Mouse (Mus musculus) heart, postnatal 0 days (tissue): ENCODE data around the gene Nox1. TPM values are rescaled to one million over a fixed set of nuclear protein-coding genes. Genes with fewer than 3 reads are reported as not detected.

Experiments used
- ATAC-seq: fragments of 200-750 bp; cut with Nextera tagmentation; 2 replicates; pipeline ENCODE4 v1.8.0; 2017; ENCODE audit warnings: low read depth, moderate number of reproducible peaks, moderate library complexity; ENCODE audit not compliant: insufficient read depth
- DNase-seq: peaks from one replicate; pipeline ENCODE4 v3.0.0-alpha.2; 2016; ENCODE audit warnings: low spot score
- H3K27ac ChIP-seq: fragments of 300-500 bp; sonication (generic); 2 replicates; pipeline ENCODE4 v1.5.1; 2014; ENCODE audit warnings: low read depth, mild to moderate bottlenecking
- H3K27me3 ChIP-seq: fragments of 300-500 bp; sonication (generic); 2 replicates; pipeline ENCODE4 v1.6.1; 2014; ENCODE audit warnings: low read length, mixed read lengths; ENCODE audit not compliant: control insufficient read depth, insufficient read depth
- H3K36me3 ChIP-seq: fragments of 300-500 bp; sonication (generic); replicated peaks from 2 replicates; pipeline ENCODE4 v1.6.1; 2014; ENCODE audit warnings: low read length, mixed read lengths; ENCODE audit not compliant: control insufficient read depth, insufficient read depth
- H3K4me1 ChIP-seq: fragments of 300-500 bp; sonication (generic); 2 replicates; pipeline ENCODE4 v1.6.1; 2014; ENCODE audit warnings: antibody characterized with exemption; ENCODE audit not compliant: control insufficient read depth, insufficient read depth
- H3K4me2 ChIP-seq: fragments of 300-500 bp; sonication (generic); 2 replicates; pipeline ENCODE4 v1.6.1; 2014; ENCODE audit warnings: low read depth, mild to moderate bottlenecking, low read length, moderate library complexity
- H3K4me3 ChIP-seq: fragments of 300-500 bp; sonication (generic); 2 replicates; pipeline ENCODE4 v1.5.1; 2014; ENCODE audit warnings: low read depth, low read length
- H3K9ac ChIP-seq: fragments of 300-500 bp; sonication (generic); replicated peaks from 2 replicates; pipeline ENCODE4 v1.6.1; 2014; ENCODE audit warnings: low read depth, low read length, mixed read lengths
- H3K9me3 ChIP-seq: fragments of 300-500 bp; sonication (generic); replicated peaks from 2 replicates; pipeline ENCODE4 v1.6.1; 2016; ENCODE audit warnings: low read length; ENCODE audit not compliant: control insufficient read depth
- CTCF ChIP-seq: IDR thresholded peaks from 2 replicates; pipeline ENCODE4 v1.5.1; 2016; ENCODE audit warnings: antibody characterized with exemption, control low read depth, low read depth
- EP300 ChIP-seq: IDR thresholded peaks from 2 replicates; pipeline ENCODE4 v1.6.1; 2016; ENCODE audit warnings: antibody characterized with exemption, low read depth
- WGBS: fragments of 180-500 bp; shearing (Covaris S2); extraction: QIAGEN DNeasy Blood & Tissue Kit; methylation state at CpG from one replicate; pipeline ENCODE4 v1.1.7; 2014; 5-methylcytosine and 5-hydroxymethylcytosine counted together
- polyA plus RNA-seq: library from polyadenylated mRNA; unstranded; fragments of >200 nt; fragmentation: Nextera tagmentation; extraction: Ambion mirVana; gene quantifications from 2 replicates; pipeline ENCODE4 v1.2.1, GENCODE M21; 2015
- total RNA-seq: library from RNA; depleted of rRNA; stranded (reverse); fragments of >200 nt; gene quantifications from 2 replicates; pipeline ENCODE4 v1.2.3, GENCODE M21; 2014; ENCODE audit warnings: low replicate concordance; rRNA removed

Nox1 gene
- not detected in 2 replicates for total RNA-seq
- polyA plus RNA-seq, result 0.16 and 0.29 TPM in 2 replicates

- no peak within 1 kb of the TSS for H3K27ac ChIP-seq
- peaks cover 24% of the 10 kb centered on the region; the same call in 1 of the 2 replicates for H3K36me3 ChIP-seq
- no peak for TF ChIP-seq EP300
- no peak within 1 kb of the TSS for H3K4me2 ChIP-seq
- H3K4me3 ChIP-seq, result no peak within 1 kb of the TSS
- DNase-seq (no peak), ATAC-seq (no peak)
- H3K9ac ChIP-seq, result no peak within 1 kb of the TSS
- no peaks in the 10 kb centered on the region for H3K4me1 ChIP-seq
- no peaks in the 10 kb centered on the region for H3K27me3 ChIP-seq
- WGBS, result 63% methylated on average over 4 of the region's 4 CpGs
- H3K9me3 ChIP-seq, result no peaks in the 10 kb centered on the region
These were observed at the start of gene Nox1 for GRCm38 (mm10) chrX:134221856-134222255. Gene Nox1 (minus strand): TSS chrX:134221956.

DNA sequence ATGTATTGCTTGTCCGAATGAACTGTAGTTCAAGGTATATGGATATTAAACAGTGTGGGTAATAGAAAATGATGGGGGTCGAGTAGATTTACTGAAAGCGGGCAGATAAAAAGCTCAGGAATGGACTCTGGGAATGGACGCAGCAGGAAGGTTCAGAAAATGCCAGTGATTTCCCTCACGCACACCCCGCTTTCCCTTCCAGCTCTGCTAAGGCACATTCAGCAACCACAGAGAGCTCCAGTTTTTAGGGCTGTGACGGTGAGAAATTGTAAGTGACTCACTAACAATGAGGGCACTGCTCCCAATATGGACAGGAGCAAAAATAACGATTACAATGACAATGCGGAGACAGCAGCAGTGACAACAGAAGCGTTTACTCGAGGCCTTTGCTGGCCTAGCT lies 40.4 kb upstream of the Nox1 start:
- no peak overlapping the region for H3K4me3 ChIP-seq
- no peaks in the 10 kb centered on the region for H3K27me3 ChIP-seq
- H3K4me1 ChIP-seq, result no peaks in the 10 kb centered on the region
- WGBS, result 81% methylated on average over 11 of the region's 11 CpGs
- H3K9me3 ChIP-seq, result no peaks in the 10 kb centered on the region
- no peak for TF ChIP-seq EP300
- no peak for TF ChIP-seq CTCF
- DNase-seq (no peak), ATAC-seq (no peak)
- no peak overlapping the region for H3K4me2 ChIP-seq
- H3K27ac ChIP-seq, result no peak overlapping the region
- H3K9ac ChIP-seq, result no peak overlapping the region
- H3K36me3 ChIP-seq, result peaks cover 41% of the 10 kb centered on the region

DNA sequence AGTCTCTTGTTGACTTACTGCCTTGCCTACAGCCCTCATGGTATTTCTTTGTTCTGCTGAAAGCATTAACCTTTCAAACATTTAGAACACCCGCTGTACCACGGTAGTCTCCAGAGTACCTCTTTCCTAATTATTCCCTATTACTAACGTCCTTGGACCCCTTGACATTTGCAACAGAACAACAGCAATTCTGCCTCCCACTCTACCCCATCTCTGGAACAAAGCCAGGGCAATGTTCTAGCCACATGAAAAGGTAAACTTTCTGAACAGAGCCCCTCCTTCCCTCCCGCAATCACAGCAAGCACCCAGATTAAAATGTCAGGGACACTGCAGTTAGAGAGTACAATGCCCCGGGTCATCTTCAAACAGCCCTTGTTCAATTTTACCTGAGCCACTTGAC lies 39.4 kb upstream of the Nox1 start:
- Histone ChIP-seq H3K27me3 (no peaks in the 10 kb centered on the region), H3K27ac (no peak overlapping the region), H3K4me1 (no peaks in the 10 kb centered on the region), H3K4me3 (no peak overlapping the region), H3K9ac (no peak overlapping the region), H3K36me3 (peaks cover 41% of the 10 kb centered on the region), H3K9me3 (no peaks in the 10 kb centered on the region), H3K4me2 (no peak overlapping the region)
- no peak for DNase-seq
- WGBS, result 64% methylated on average over 5 of the region's 5 CpGs
- no peak for TF ChIP-seq CTCF
- no peak for TF ChIP-seq EP300
- no peak for ATAC-seq

DNA sequence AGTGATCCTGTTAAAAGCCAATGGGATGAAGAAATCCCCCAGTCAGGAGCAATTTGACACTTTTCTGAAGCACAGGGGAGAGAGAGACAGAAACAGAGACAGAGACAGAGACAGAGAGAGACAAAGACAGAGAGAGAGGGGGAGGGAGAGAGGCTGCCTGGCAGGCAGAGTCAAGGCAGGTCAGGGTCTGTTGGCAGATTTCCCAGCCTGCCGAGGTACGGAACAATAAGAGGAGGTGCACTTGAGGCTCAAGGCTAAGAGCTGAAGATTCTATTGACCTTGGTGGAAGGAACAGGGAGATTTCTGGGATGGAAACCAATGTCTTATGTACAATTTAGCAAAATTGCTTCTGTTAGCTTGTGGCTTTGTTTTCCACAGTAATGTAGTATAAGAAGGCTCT lies 26.4 kb upstream of the Nox1 start:
- Histone ChIP-seq H3K9me3 (no peaks in the 10 kb centered on the region), H3K4me1 (no peaks in the 10 kb centered on the region), H3K4me2 (no peak overlapping the region), H3K4me3 (no peak overlapping the region), H3K27me3 (no peaks in the 10 kb centered on the region), H3K27ac (no peak overlapping the region), H3K9ac (no peak overlapping the region), H3K36me3 (peaks cover 3% of the 10 kb centered on the region; the same call in 1 of the 2 replicates)
- TF ChIP-seq CTCF (no peak), EP300 (no peak)
- DNase-seq, result no peak
- 28% methylated on average over 2 of the region's 2 CpGs for WGBS
- ATAC-seq, result no peak

DNA sequence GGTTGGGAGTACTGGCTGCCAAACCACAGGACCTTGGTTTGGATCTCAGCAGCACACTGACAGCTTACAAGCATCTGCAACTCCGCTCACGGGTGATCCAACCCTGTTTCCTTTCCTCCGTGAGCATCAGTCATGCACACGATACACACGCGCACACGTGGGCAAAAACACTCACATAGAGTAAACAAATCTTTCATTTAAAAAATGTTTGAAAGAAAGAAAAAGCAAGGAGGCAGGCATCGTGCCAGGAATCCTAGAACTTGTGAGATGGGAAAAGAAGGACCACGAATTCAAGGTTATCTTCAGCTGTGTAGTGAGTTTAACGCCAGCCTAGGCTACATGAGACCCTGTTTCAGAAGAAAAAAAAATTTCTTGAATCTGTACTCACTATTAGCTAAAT lies 24.2 kb upstream of the Nox1 start:
- DNase-seq (no peak), ATAC-seq (no peak)
- Histone ChIP-seq H3K9ac (no peak overlapping the region), H3K27ac (no peak overlapping the region), H3K4me2 (no peak overlapping the region), H3K9me3 (no peaks in the 10 kb centered on the region), H3K36me3 (peaks cover 18% of the 10 kb centered on the region), H3K4me3 (no peak overlapping the region), H3K4me1 (no peaks in the 10 kb centered on the region), H3K27me3 (no peaks in the 10 kb centered on the region)
- TF ChIP-seq EP300 (no peak), CTCF (no peak)
- 87% methylated on average over 10 of the region's 10 CpGs for WGBS

DNA sequence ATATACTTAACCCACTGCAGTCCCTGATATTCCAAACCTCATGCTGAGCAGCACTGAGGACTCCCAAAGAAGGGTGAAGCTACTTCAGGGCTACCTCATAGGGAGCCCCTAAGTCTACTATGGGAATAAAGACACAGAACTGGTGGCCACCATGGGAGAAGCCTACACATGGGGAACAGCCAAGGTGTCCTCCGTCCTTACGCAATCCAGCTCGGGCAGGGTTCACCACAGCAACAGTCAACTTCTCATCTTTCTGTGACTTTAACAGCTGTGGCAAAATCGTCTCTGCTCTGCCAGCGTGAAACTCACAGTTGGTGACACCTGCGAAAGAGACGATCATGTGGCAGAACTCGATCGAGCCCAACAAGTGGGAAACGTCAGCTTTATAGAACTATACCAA lies 16.5 kb upstream of the Nox1 start:
- Histone ChIP-seq H3K27ac (no peak overlapping the region), H3K4me1 (no peaks in the 10 kb centered on the region), H3K4me3 (no peak overlapping the region), H3K36me3 (peaks cover 35% of the 10 kb centered on the region), H3K9me3 (no peaks in the 10 kb centered on the region), H3K9ac (no peak overlapping the region), H3K4me2 (no peak overlapping the region), H3K27me3 (no peaks in the 10 kb centered on the region)
- ATAC-seq (no peak), DNase-seq (no peak)
- TF ChIP-seq CTCF (no peak), EP300 (no peak)
- WGBS, result 84% methylated on average over 10 of the region's 10 CpGs
